Mouse (Mus musculus) T-helper 17 cell (primary cell): Measurements from ENCODE around the gene Gm10273.

Source experiments
- in situ Hi-C, 2 experiments: fragments of 300-600 bp; cut with MboI, MseI; formaldehyde crosslinking; loops; 1 replicate in 1 of 2; 2 replicates in 1 of 2; pipeline ENCODE4 v1.15.1; 2025; ENCODE audit warnings: high pct_unique_total_duplicates in 2 of 2

The Gm10273 gene

GRCm38 (mm10) chr10:59391907-59392306 lies 3.5 kb upstream of the Gm10273 start:
- in situ Hi-C loops: no loop called here

GRCm38 (mm10) chr10:59402899-59403792 lies 7.7 kb downstream of the Gm10273 start, which contains the start of gene Pla2g12b:
TSS of gene Pla2g12b (plus strand) at chr10:59403660.
- in situ Hi-C loops: no loop called here

- in situ Hi-C loops: no loop called here
These were observed 8.3 kb downstream of the Gm10273 start for GRCm38 (mm10) chr10:59403793-59404149.

- in situ Hi-C loops: no loop called here
These were observed 13.1 kb downstream of the Gm10273 start for GRCm38 (mm10) chr10:59408499-59408898.

- in situ Hi-C loops: no loop called here
These were observed 14.8 kb downstream of the Gm10273 start for GRCm38 (mm10) chr10:59410264-59410663.

GRCm38 (mm10) chr10:59413711-59414110 lies 18.3 kb downstream of the Gm10273 start:
- in situ Hi-C loops: no loop called here

- in situ Hi-C loops: no loop called here
These were observed 21.2 kb downstream of the Gm10273 start for GRCm38 (mm10) chr10:59416623-59417022.

GRCm38 (mm10) chr10:59419516-59419915 lies 24.1 kb downstream of the Gm10273 start:
- in situ Hi-C loops: no loop called here

- in situ Hi-C loops: loop anchor here in 1 of 2 experiments (10.0 kb wide), 1 partner anchor 1630 kb away; no protein-coding TSS in a partner anchor
These were observed 29.0 kb downstream of the Gm10273 start for GRCm38 (mm10) chr10:59424453-59424852.

- in situ Hi-C loops: loop anchor here in 1 of 2 experiments (10.0 kb wide), 1 partner anchor 1629 kb away; no protein-coding TSS in a partner anchor
These were observed 29.9 kb downstream of the Gm10273 start for GRCm38 (mm10) chr10:59425369-59425768.

- in situ Hi-C loops: loop anchor here in 1 of 2 experiments (10.0 kb wide), 1 partner anchor 1628 kb away; no protein-coding TSS in a partner anchor
These were observed 30.9 kb downstream of the Gm10273 start for GRCm38 (mm10) chr10:59426371-59426770.

- in situ Hi-C loops: loop anchor here in 1 of 2 experiments (10.0 kb wide), 1 partner anchor 1625 kb away; no protein-coding TSS in a partner anchor
These were observed 34.2 kb downstream of the Gm10273 start for GRCm38 (mm10) chr10:59429448-59430135.

GRCm38 (mm10) chr10:59430701-59431218 lies 35.3 kb downstream of the Gm10273 start:
- in situ Hi-C loops: no loop called here

- in situ Hi-C loops: no loop called here
These were observed 40.3 kb downstream of the Gm10273 start for GRCm38 (mm10) chr10:59435746-59436145.

GRCm38 (mm10) chr10:59438651-59439050 lies 43.2 kb downstream of the Gm10273 start:
- in situ Hi-C loops: no loop called here

GRCm38 (mm10) chr10:59439508-59439931 lies 44.1 kb downstream of the Gm10273 start:
- in situ Hi-C loops: no loop called here

- in situ Hi-C loops: no loop called here
These were observed 44.7 kb downstream of the Gm10273 start for GRCm38 (mm10) chr10:59440177-59440576.

- in situ Hi-C loops: no loop called here
These were observed 46.3 kb downstream of the Gm10273 start, which contains the start of gene Oit3 for GRCm38 (mm10) chr10:59441735-59442134. TSS of gene Oit3 (minus strand) at chr10:59441778.

GRCm38 (mm10) chr10:59443212-59443611 lies 47.8 kb downstream of the Gm10273 start:
- in situ Hi-C loops: no loop called here

GRCm38 (mm10) chr10:59444106-59444505 lies 48.7 kb downstream of the Gm10273 start:
- in situ Hi-C loops: no loop called here

GRCm38 (mm10) chr10:59444635-59445034 lies 49.2 kb downstream of the Gm10273 start:
- in situ Hi-C loops: no loop called here
